Mouse (Mus musculus): ENCODE measurements at regions not wholly inside any gene's neighbourhood (a gene's known extent, or its start where the extent isn't known, plus 50 kb on each side); places are given as distances from the start of the nearest gene placed in this dataset.

GRCm38 (mm10) chr3:156423100-156423499 is 138.5 kb upstream of the Negr1 start:
- ATAC-seq: no peak

- ATAC-seq: no peak
Observed at GRCm38 (mm10) chr3:156455042-156455441, 106.6 kb upstream of the Negr1 start.

- ATAC-seq: no peak
Observed at GRCm38 (mm10) chr3:156463299-156463698, 98.3 kb upstream of the Negr1 start.

- ATAC-seq: no peak
Observed at GRCm38 (mm10) chr3:156465601-156466000, 96.0 kb upstream of the Negr1 start.

GRCm38 (mm10) chr3:156472665-156473064 is 88.9 kb upstream of the Negr1 start:
- no peak for ATAC-seq
